Mouse (Mus musculus): Measurements from ENCODE around the gene Zfp106. TPM values are rescaled to one million over a fixed set of nuclear protein-coding genes. Genes with fewer than 3 reads are reported as not detected.

The Zfp106 gene
- polyA plus RNA-seq, 1 experiment, result 79.1 TPM

DNA sequence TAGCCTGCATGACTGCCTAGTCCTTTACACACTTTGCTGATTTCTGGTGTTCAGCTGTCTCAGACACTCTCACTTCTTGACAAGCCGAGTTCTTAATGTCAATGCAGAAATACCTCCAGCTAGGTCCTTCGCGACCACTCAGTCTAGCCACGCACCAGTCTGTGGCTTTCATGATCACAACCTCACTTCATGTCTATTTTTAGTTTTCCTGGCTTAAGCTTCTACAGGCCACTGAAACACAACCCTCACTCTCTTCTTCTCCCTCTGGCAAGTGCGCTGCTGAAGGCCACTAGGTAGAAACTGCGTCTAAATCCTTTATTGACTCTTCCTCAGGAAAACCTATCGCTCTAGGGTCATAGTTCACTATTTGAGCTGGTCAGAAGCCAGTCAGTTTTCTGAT lies 100.3 kb downstream of the Zfp106 start:
- peaks cover 42% of the 10 kb centered on the region for H3K4me1 ChIP-seq (ENCODE audit: control insufficient read depth, insufficient read depth, low read length)
- no peak overlapping the region for H3K4me3 ChIP-seq (ENCODE audit: insufficient read depth, low read length)
- TF ChIP-seq CTCF (IDR thresholded peaks at IDR 0.05; ENCODE audit: low read depth, low read length) (no peak), POLR2A (IDR thresholded peaks at IDR 0.05; ENCODE audit: borderline replicate concordance, low read depth, low read length) (no peak)
- no peak overlapping the region for H3K27ac ChIP-seq (ENCODE audit: insufficient read depth, low read depth, low read length)

DNA sequence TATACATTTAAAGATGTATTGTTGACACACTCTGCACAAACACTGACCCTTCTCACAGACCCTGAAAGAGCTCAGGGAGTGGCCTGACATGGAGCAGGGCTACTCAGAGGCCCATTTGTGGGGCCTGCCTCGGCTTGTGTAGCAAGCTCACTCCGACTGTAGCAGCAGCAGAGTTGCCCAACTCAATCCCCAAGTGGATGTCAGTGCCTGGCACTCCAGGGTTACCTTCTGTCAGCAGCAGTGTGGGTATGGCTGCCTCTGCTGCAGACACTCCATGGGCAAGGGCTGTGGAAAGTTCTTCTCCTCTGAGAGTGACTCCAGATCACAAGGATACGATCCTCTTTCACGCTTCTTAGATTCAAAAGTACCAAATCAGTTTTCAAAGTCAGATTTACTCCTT lies 103.4 kb downstream of the Zfp106 start:
- TF ChIP-seq POLR2A (IDR thresholded peaks at IDR 0.05; ENCODE audit: borderline replicate concordance, low read depth, low read length) (no peak), CTCF (IDR thresholded peaks at IDR 0.05; ENCODE audit: low read depth, low read length) (no peak)
- Histone ChIP-seq H3K4me3 (ENCODE audit: insufficient read depth, low read length) (no peak overlapping the region), H3K4me1 (ENCODE audit: control insufficient read depth, insufficient read depth, low read length) (peaks cover 21% of the 10 kb centered on the region), H3K27ac (ENCODE audit: insufficient read depth, low read depth, low read length) (no peak overlapping the region)

Other genes with a start within 250 kb of the Zfp106 start
- gene Pla2g4f, start 249.7 kb downstream of the Zfp106 start, polyA plus RNA-seq (2012; ENCODE audit: insufficient read depth, insufficient read length, missing spikeins), result not detected in 2 replicates
- gene Vps39, start 210.7 kb downstream of the Zfp106 start, polyA plus RNA-seq (2012; ENCODE audit: insufficient read depth, insufficient read length, missing spikeins), result 61.7 and 72.9 TPM in 2 replicates
- 10.4 and 15.5 TPM in 2 replicates for gene Ganc, start 159.9 kb downstream of the Zfp106 start, polyA plus RNA-seq (2012; ENCODE audit: insufficient read depth, insufficient read length, missing spikeins)
- 35.3 and 37.1 TPM in 2 replicates for gene Tmem87a, start 159.7 kb downstream of the Zfp106 start, polyA plus RNA-seq (2012; ENCODE audit: insufficient read depth, insufficient read length, missing spikeins)
- 0.45 TPM in 1 of 2 replicates, not detected in the other for gene Capn3, start 107.8 kb downstream of the Zfp106 start, polyA plus RNA-seq (2012; ENCODE audit: insufficient read depth, insufficient read length, missing spikeins)
- gene Snap23, start 3.8 kb upstream of the Zfp106 start, polyA plus RNA-seq (2012; ENCODE audit: insufficient read depth, insufficient read length, missing spikeins), result 248 and 266 TPM in 2 replicates
- 9.5 and 10.3 TPM in 2 replicates for gene Haus2, start 45.5 kb upstream of the Zfp106 start, polyA plus RNA-seq (2012; ENCODE audit: insufficient read depth, insufficient read length, missing spikeins)
- gene Lrrc57, start 45.7 kb upstream of the Zfp106 start, polyA plus RNA-seq (2012; ENCODE audit: insufficient read depth, insufficient read length, missing spikeins), result 17.5 and 18.3 TPM in 2 replicates
- gene Stard9, start 65.3 kb upstream of the Zfp106 start, polyA plus RNA-seq (2012; ENCODE audit: insufficient read depth, insufficient read length, missing spikeins), result 71.4 and 75.3 TPM in 2 replicates